Mouse (Mus musculus) layer of hippocampus, adult 2 months (tissue): ENCODE measurements around the gene Mrps18c. TPM values are rescaled to one million over a fixed set of nuclear protein-coding genes. Genes with fewer than 3 reads are reported as not detected.

ENCODE experiments used
- DNase-seq, 2 experiments: peaks; one replicate each; pipeline ENCODE4 v3.0.0; 2022; ENCODE audit warnings: low spot score in 2 of 2
- H3K27ac ChIP-seq: fragments of 200-600 bp; 2 replicates; pipeline ENCODE4 v1.8.1; 2022
- H3K4me3 ChIP-seq: fragments of 200-600 bp; 2 replicates; pipeline ENCODE4 v1.8.1; 2022; ENCODE audit warnings: mild to moderate bottlenecking
- CTCF ChIP-seq: fragments of 200-600 bp; conservative IDR thresholded peaks from 2 replicates; pipeline ENCODE4 v1.8.1; 2022; ENCODE audit warnings: antibody characterized with exemption, mild to moderate bottlenecking, moderate library complexity
- total RNA-seq, 2 experiments: library from RNA; stranded (reverse); gene quantifications; 2 replicates each; pipeline ENCODE4 v1.2.3; 2021

Gene Mrps18c
- total RNA-seq, 2 experiments from 2014 or later: 55.6 to 66.2 TPM

GRCm38 (mm10) chr5:100792261-100792660, 6.2 kb upstream of the Mrps18c start:
- no peak overlapping the region for H3K27ac ChIP-seq
- no peak for TF ChIP-seq CTCF
- H3K4me3 ChIP-seq: no peak overlapping the region
- DNase-seq: no peak

- Histone ChIP-seq H3K4me3 (no peak overlapping the region), H3K27ac (no peak overlapping the region)
- peak; percentile 54 for TF ChIP-seq CTCF
- DNase-seq: no peak
Measured at GRCm38 (mm10) chr5:100794084-100794483, 4.3 kb upstream of the Mrps18c start.

- no peak for TF ChIP-seq CTCF
- Histone ChIP-seq H3K27ac (no peak overlapping the region), H3K4me3 (no peak overlapping the region)
- no peak for DNase-seq
Measured at GRCm38 (mm10) chr5:100818341-100818740, 19.9 kb downstream of the Mrps18c start.

- peak; percentile 67 for TF ChIP-seq CTCF
- H3K4me3 ChIP-seq: peak overlapping the region; percentile 96
- peak overlapping the region; percentile 89 for H3K27ac ChIP-seq
- DNase-seq: no peak
Measured at GRCm38 (mm10) chr5:100819568-100820480, 21.4 kb downstream of the Mrps18c start.

GRCm38 (mm10) chr5:100820483-100821184, 22.2 kb downstream of the Mrps18c start, which contains the start of gene Abraxas1:
Abraxas1 (minus strand) TSS chr5:100820965.
- H3K27ac ChIP-seq: peak within 1 kb of the TSS; percentile 89
- DNase-seq: peak; percentile 88
- TF ChIP-seq CTCF: no peak; the same call in 1 of the 2 replicates
- H3K4me3 ChIP-seq: peak within 1 kb of the TSS; percentile 96

GRCm38 (mm10) chr5:100821375-100821774, 22.9 kb downstream of the Mrps18c start:
- no peak overlapping the region for H3K27ac ChIP-seq
- peak overlapping the region; percentile 96 for H3K4me3 ChIP-seq
- TF ChIP-seq CTCF: no peak
- DNase-seq: no peak

GRCm38 (mm10) chr5:100822826-100823225, 24.4 kb downstream of the Mrps18c start:
- TF ChIP-seq CTCF: no peak
- H3K27ac ChIP-seq: no peak overlapping the region

GRCm38 (mm10) chr5:100825975-100826374, 27.5 kb downstream of the Mrps18c start:
- no peak overlapping the region for H3K27ac ChIP-seq
- no peak overlapping the region for H3K4me3 ChIP-seq
- peak; percentile 74 for TF ChIP-seq CTCF
- no peak for DNase-seq

More at GRCm38 (mm10) chr5:100822826-100823225, 24.4 kb downstream of the Mrps18c start:
- no peak overlapping the region for H3K4me3 ChIP-seq
- no peak for DNase-seq

- Histone ChIP-seq H3K4me3 (no peak overlapping the region), H3K27ac (no peak overlapping the region)
- no peak for DNase-seq
- TF ChIP-seq CTCF: no peak
Measured at GRCm38 (mm10) chr5:100826531-100826930, 28.1 kb downstream of the Mrps18c start.

GRCm38 (mm10) chr5:100828701-100829100, 30.3 kb downstream of the Mrps18c start:
- no peak overlapping the region for H3K4me3 ChIP-seq
- no peak for TF ChIP-seq CTCF
- DNase-seq: no peak
- no peak overlapping the region for H3K27ac ChIP-seq

GRCm38 (mm10) chr5:100832680-100833079, 34.3 kb downstream of the Mrps18c start:
- no peak overlapping the region for H3K27ac ChIP-seq
- H3K4me3 ChIP-seq: no peak overlapping the region
- DNase-seq: no peak
- no peak for TF ChIP-seq CTCF

- no peak for TF ChIP-seq CTCF
- no peak overlapping the region for H3K4me3 ChIP-seq
- no peak overlapping the region for H3K27ac ChIP-seq
Measured at GRCm38 (mm10) chr5:100833841-100834240, 35.4 kb downstream of the Mrps18c start.

GRCm38 (mm10) chr5:100835862-100836538, 37.6 kb downstream of the Mrps18c start:
- no peak for TF ChIP-seq CTCF
- Histone ChIP-seq H3K27ac (no peak overlapping the region), H3K4me3 (no peak overlapping the region)
- DNase-seq: no peak

More at GRCm38 (mm10) chr5:100833841-100834240, 35.4 kb downstream of the Mrps18c start:
- DNase-seq: no peak
